In the genomic region with DNA sequence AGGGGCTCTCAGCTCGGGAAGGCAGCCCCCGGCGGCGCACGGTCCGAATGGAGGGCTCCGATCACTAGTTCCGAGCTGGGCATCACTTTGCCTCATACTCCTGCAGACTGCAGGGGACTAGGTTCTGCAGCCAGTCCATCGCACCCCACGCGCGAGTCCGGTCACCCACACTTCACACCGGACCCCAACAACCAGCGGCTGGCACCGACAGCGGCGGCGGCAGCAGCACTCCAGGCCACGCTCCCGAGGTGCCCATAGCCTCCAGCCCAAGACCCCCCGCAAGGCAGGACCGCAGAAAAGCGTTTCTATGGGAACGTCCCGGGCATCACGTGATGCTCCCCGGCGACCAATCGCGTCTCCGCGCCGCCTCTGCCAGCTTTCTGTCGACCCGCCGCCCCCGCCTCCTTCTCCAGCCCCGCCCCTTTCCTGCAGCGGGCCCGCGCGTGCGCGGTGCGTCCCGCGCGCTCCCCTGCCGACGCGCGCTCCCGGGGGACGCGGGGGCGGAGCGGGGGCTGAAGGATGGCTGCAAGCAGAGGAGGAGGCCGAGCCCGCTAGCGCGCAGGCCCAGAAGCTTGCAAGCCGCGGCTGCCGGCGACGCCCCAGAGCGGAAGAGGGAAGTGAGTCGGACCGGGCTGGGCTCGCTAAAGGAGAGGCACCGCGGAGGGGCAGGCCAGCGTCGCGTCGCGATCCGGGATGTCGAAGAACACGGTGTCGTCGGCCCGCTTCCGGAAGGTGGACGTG, we compare ENCODE assay signal across 8 mouse cellular contexts. TPM values are rescaled to one million over a fixed set of nuclear protein-coding genes. Genes with fewer than 3 reads are reported as not detected.
DNase-seq lines count a peak whose midpoint lies in the region; ATAC-seq lines count a peak whose summit lies in the region.

A gene (minus strand): TSS at position 320 of the 741 bp plus-strand sequence.
A gene (plus strand): TSS at position 511 of the 741 bp plus-strand sequence.

- peak; percentile 99 for DNase-seq in Muller cell, postnatal 12 days (ENCODE audit: inconsistent ontology term)
- DNase-seq in cerebellum, adult 9-11 months = peak; percentile 97
- peak; percentile 87 to 96 for DNase-seq in frontal cortex, adult 2 months (ENCODE audit: extremely low spot score in 1 of 2, low spot score in 1 of 2)
- peak; percentile 99 for DNase-seq in hindbrain, embryonic 11.5 days (ENCODE audit: low spot score)
- peak; percentile 97 to 98 for DNase-seq in layer of hippocampus, postnatal 10 days (ENCODE audit: low spot score in 2 of 2)
- peak; percentile 98 for DNase-seq in lung, postnatal 10 days
- peak; percentile 98 for DNase-seq in ovary, postnatal 36 days (ENCODE audit: low spot score)
- peak; percentile 98 for DNase-seq in thymus, postnatal 25 days

- under 1% methylated on average over 78 of the region's 86 CpGs for WGBS in hindbrain, embryonic 11.5 days

- no peaks in the 10 kb centered on the region; the same call in none of the 2 replicates for H3K27me3 ChIP-seq in hindbrain, embryonic 11.5 days (ENCODE audit: control insufficient read depth, insufficient read depth, low read length)

- H3K4me3 ChIP-seq in hindbrain, embryonic 11.5 days (ENCODE audit: low read depth, low read length) = peak within 1 kb of the TSS; percentile 99

- H3K9ac ChIP-seq in hindbrain, embryonic 11.5 days (ENCODE audit: low read depth, low read length) = peak within 1 kb of the TSS; percentile 89

- H3K27ac ChIP-seq in hindbrain, embryonic 11.5 days (ENCODE audit: low read depth, low read length) = peak within 1 kb of the TSS; percentile 82

- ATAC-seq in hindbrain, embryonic 11.5 days (ENCODE audit: low FRiP score) = peak; percentile 98

- no peaks in the 10 kb centered on the region for H3K36me3 ChIP-seq in hindbrain, embryonic 11.5 days (ENCODE audit: control insufficient read depth, insufficient read depth, low read length)

- no peaks in the 10 kb centered on the region for H3K9me3 ChIP-seq in hindbrain, embryonic 11.5 days (ENCODE audit: control insufficient read depth, low read length)

- peak within 1 kb of the TSS; percentile 94 for H3K4me2 ChIP-seq in hindbrain, embryonic 11.5 days (replicated peaks; ENCODE audit: low read depth, low read length)

- no peaks in the 10 kb centered on the region for H3K4me1 ChIP-seq in hindbrain, embryonic 11.5 days (replicated peaks; ENCODE audit: control insufficient read depth, insufficient read depth, low read length)

RNA-seq across cellular contexts. Expression of the first gene that starts in this region (rescaled TPM):
- 60.8 and 63.0 TPM in 2 replicates for polyA plus RNA-seq in frontal cortex, adult 2 months (2012; rRNA removed)
- 26.6 and 27.5 TPM in 2 replicates for polyA plus RNA-seq in hindbrain, embryonic 11.5 days (2014; fragmentation: Nextera tagmentation; extraction: Ambion mirVana)
- 10 to 100 TPM; 63.9 to 67.0 TPM for total RNA-seq in layer of hippocampus, postnatal 10 days (2021)

RNA-seq across cellular contexts. Expression of the second gene that starts in this region (rescaled TPM):
- polyA plus RNA-seq in frontal cortex, adult 2 months (2012; rRNA removed) = 93.2 and 107 TPM in 2 replicates
- 339 and 340 TPM in 2 replicates for polyA plus RNA-seq in hindbrain, embryonic 11.5 days (2014; fragmentation: Nextera tagmentation; extraction: Ambion mirVana)
- 100 to 1,000 TPM; 272 to 278 TPM for total RNA-seq in layer of hippocampus, postnatal 10 days (2021)

Comparison
In these comparisons a context has a peak if more than half of its experiments do, and no peak if none do; other contexts are left out.
1. Peak in every context shown above with its lines: DNase-seq, ATAC-seq, H3K4me3 ChIP-seq and H3K27ac ChIP-seq.